Mouse (Mus musculus) thymus, postnatal 0 days (tissue): Measurements from ENCODE around the gene Tnfrsf26. TPM values are rescaled to one million over a fixed set of nuclear protein-coding genes. Genes with fewer than 3 reads are reported as not detected.
A peak's percentile ranks its signal among the peaks of the same experiment; 100 is the strongest.
"Not testable (repeated sequence)": the region's sequence is repeated elsewhere in the genome, so short reads cannot be mapped to it uniquely, and the experiment has no call there.

Experiments
- DNase-seq: peaks from one replicate; pipeline ENCODE4 v3.0.0-alpha.2; 2015; ENCODE audit warnings: low spot score
- polyA plus RNA-seq: library from polyadenylated mRNA; unstranded; fragments of >200 nt; fragmentation: Nextera tagmentation; extraction: Ambion mirVana; gene quantifications from 2 replicates; pipeline ENCODE4 v1.2.1, GENCODE M21; 2015

Tnfrsf26 gene
- polyA plus RNA-seq, result 10.5 and 11.3 TPM in 2 replicates

DNA sequence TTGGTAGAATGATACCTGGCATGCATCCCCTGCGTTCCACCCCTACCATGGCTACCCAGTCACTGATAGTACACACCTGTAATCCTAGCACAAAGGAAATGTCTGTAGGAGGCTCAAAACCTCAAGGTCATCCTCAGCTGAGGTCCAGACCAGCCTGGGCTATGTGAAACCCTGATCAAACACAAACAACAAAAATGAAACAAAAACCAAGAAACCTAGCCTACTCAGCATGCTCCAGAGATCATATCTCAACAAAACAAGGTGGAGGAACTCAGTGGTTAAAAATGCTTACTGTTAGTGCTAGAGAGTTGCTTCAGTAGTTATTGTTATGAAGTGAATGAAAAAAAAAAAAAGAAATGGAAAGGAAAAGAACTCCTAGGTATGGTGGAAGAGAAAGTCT is at the start of gene Tnfrsf26:
TSS of gene Tnfrsf26 (minus strand) at position 183 of the 400 bp plus-strand sequence.
- DNase-seq, result peak; percentile 6

DNA sequence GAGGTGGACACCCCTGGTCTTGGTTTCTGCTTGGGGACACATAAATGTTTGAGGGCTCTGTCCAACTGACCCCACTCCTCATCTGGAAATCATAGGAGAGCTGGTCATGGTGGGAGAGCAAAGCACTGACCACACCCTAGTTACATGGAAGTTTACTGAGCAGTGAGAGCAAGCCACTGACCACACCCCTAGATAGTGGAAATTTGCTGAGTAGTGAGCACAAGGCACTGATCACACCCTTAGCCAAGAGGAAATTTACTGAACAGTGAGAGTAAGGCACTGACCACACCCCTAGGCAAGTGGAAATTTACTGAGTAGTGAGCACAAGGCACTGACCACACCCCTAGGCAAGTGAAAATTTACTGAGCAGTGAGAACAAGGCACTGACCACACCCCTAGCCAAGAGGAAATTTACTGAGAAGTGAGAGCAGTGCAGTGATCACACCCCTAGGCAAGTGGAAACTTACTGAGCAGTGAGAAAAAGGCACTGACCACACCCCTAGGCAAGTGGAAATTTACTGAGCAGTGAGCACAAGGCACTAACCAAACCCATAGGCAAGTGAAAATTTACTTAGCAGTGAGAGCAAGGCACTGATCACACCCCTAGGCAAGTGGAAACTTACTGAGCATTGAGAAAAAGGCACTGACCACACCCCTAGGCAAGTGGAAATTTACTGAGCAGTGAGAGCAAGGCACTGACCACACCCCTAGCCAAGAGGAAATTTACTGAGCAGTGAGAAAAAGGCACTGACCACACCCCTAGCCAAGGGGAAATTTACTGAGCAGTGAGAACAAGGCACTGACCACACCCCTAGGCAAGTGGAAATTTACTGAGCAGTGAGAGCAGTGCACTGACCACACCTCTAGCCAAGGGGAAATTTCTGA is 38.1 kb upstream of the Tnfrsf26 start:
- no peak for DNase-seq

DNA sequence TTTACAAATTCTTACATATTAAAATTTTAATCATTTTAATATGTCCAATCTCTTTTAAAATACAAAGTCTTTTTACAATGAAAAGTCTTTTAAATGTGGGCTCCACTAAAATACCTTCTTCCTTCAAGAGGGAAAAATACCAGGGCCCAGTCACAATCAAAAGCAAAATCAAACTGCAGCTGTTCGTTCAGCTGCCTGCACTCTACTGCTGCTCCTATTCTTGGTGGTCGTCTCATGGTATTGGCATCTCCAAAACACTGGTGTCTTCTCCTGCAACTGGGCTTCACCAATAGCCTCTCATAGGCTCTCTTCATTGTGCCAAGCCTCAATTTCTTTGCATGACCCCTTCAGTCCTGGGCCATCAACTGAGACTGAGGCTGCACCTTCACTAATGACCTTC is 34.9 kb upstream of the Tnfrsf26 start:
- no peak for DNase-seq

DNA sequence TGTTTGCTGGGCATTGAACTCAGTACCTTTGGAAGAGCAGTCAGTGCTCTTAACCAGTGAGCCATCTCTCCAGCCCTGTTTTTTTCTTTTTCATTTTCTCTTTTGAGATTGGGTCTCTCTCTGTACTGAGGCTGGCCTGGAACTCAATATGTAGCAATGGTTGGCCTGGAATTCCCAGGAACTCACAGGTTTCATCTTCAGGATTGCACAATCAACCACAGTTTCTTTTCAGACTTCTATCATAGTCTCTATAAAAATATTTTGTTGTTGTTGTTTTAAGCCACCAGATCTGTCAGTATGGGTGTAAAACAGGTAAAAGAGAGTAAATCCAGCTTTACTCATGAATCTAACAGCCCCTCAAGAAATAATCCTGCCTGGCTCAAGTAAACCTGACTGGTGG is 32.3 kb upstream of the Tnfrsf26 start:
- DNase-seq, result no peak

DNA sequence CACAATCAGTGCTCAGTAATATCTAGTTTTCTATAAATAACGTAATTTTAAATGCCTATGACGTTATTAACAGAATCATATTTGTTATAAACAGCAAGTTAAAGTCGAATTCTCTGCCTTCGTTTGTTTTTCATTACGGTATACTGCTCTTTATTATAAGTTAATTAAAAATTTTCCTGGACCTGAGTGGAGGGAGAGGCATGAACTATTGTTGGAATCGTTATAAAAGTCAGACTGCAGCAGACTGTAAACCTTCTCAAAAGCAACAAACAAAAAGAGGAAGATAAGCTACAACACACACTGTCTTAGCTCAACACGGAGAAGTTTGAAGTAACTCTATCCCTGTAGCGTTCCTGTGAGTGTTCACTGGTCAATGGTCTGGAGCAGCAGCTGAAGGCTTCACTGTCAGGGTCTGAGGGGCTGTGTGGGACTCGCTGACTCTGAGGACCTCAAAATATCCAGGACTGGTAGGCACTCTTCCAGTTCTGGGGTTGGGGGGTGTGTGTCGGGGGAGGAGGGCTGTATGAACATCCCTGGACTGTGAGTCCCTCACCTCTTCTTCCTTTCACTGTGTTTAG is 21.3 kb upstream of the Tnfrsf26 start:
- not testable (repeated sequence) for DNase-seq

DNA sequence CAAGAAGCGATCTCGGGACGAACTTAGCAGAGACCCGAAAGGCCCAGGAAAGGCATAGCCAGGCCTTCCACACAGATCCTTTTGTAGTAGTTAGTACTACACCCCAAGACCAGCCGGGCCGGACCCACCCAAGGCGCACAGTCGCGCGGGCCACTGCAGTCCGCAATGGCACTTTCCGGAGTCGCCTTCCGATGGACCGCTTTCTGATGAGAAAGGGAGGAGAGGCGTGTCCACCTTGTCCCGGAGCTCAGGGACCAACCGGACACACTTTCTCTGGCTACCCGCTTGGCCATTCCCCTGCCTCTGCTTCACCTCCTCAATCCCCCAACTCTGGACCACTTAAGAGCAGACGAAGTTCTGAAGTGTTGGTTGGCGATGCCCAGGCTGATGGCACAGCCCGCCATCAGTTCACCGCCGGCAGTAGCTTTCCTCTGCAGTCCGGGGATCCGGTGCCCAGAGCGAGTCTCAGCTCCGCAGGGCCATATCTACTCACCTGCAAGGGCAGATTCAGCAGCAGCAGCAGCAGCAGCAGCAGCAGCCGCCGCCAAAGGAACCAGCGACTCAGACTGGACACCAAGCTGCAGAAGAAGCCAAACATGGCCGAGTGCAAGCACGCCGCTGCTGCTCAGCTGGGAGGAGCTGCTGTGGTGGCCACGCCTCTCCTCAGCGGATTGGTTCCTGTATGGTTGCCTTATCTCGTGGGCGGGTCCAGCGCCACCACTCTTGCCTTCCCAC is 20.7 kb upstream of the Tnfrsf26 start, which contains the start of gene Tnfrsf22:
TSS of gene Tnfrsf22 (minus strand) at position 628 of the 735 bp plus-strand sequence.
- DNase-seq, result peak; percentile 72

DNA sequence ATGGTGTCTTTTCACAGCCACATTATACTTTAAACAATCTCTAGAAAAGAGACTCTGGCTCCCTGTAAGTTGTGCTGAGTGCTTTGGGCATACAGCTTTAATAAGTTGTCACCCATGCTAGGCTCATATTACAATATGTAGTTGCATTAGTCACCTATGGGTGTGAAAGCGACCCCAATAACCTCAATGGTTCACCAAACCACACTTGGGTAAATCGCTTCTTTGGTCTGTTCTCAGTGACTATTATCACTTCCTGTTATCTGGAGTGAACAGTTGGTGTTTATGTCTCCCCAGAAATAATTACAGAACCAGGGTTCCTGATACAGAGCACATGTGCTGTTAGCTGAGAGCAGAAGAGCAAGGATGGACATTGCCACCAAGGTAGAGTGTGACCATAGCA is 15.4 kb upstream of the Tnfrsf26 start:
- DNase-seq, result not testable (repeated sequence)

DNA sequence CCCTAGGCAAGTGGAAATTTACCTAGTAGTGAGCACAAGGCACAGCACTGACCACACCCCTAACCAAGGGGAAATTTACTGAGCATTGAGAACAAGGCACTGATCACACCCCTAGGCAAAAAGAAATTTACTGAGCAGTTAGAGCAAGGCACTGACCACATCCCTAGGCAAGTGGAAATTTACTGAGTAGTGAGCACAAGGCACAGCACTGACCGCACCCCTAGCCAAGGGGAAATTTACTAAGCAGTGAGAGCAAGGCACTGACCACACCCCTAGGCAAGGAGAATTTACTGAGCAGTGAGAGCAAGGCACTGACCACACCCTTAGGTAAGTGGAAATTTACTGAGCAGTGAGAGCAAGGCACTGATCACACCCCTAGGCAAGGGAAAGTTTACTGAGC is 8.2 kb upstream of the Tnfrsf26 start:
- DNase-seq, result no peak

DNA sequence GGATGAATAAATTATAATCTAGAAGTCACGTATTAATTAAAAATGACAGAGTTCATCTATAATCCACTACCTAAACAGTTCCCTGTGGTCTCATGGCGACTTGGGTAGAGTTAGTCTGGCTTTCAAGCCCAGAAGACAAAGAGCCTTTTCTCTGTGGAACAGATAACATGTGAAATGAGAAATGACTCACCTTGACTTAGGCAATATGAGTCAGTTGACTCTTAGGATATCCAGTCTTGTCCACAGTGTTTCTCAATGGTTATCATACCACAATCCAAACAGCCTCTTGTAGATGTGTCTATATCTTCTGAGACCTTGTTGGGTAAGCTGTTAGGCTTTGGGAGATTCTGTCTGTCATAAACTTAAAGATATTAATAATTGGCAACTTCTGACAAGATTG is 3.0 kb upstream of the Tnfrsf26 start:
- no peak for DNase-seq

DNA sequence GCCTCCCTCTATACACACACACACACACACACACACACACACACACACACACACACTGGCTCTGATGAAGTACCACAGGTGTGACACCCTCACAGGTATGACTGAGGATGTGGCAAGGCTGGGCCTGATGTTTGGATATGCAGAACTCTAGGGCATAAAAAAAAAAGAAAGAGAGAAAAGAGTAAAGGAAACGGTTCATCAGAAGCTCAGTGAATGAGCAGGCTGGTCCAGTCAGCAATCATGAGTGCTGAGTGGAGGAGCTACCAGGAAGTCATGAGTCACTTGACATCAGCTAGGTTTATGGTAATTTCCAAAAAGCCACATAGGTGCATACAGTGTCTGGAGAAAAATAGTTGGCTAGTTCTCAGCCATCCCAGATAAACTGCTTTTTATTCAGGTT is 979 bp upstream of the Tnfrsf26 start:
- peak; percentile 28 for DNase-seq

DNA sequence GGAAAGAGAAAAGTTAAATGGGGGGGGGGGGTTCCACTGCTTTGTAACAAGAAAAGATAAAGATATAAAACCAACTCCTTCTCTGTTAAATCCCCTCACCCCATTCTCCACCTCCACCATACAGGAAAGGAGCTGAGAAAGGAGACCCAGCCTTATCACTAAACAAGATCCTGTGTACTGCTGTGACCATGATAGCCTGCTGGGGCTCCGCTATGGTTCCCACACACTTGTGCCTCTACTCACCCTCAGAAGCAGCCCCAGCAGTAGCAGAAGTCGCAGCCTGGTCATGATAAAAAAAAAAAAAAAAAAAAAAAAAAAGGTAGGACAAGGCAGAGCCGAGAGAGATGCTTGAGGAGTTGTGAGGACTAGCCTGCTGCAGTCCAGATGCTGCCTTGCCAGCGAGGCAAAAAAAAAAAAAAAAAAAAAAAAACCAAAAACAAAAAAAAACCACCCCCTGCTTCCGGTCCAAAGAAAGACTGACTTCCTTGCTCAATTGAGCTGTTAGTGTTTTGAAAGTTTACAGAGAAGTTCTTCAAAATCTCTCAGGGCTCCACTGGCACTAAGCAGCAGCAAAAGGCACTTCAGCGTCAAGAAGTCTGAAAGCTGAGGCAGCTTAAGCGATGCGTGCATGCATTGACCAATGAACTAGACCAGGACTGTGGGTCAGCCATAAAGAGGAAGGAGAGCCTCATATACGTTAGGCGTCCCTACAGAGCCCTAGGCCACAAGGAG is 801 bp downstream of the Tnfrsf26 start:
- peak; percentile 41 for DNase-seq

DNA sequence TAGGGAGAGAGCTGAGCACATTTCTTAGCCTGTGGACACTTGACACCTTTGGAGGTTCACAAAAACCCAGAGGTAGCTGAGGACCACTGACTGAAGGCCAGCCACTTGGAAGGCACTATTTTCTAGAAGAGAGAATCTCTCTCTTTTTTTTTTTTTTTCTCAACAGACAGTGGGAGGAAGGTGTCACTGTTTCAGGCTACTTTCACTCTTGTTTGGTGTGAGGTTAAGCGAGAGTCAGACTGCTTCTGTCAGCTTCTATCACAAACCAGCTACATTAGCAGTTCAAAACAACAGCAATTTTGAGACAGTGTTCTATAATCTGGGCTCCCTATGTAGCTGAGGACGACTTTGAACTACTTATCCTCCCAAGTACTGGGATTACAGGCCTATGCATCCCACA is 2.3 kb downstream of the Tnfrsf26 start:
- peak; percentile 10 for DNase-seq

DNA sequence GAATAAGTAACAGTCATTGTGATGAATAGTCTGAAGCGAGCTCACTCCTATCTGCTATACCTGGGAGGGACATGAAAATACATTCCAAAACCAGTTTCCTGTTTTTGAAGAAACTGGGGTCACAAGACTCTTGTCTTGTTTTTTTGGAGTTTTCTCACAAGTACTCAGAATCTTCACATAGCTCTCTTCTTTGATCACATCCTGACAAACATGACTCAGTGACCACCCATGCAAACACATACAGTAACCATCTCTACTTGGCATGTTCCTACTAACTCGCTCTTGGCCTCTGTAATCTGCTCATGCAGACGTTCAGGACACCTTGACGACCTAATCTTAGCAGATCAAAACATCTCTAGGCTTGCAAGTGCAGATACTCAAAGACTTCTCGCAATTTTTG is 3.4 kb downstream of the Tnfrsf26 start:
- DNase-seq, result peak; percentile 7

DNA sequence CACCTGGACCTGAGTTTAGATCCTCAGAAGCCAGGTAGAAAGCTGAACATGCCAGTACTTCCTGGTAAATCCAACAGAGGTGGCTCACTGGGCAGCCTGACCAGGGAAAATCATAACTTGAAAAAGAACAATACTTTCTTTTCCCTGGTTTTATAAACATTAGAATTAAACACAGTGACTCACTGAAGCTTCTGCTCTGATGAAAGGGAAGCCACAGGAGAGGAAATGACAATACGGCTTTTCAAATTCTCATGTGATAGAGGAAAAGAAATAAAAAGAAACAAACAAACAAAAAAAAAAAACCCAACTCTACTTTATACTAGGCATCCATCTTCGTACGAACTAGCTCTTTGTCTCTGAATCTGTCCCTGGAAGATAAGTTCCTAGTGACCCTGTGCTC is 4.0 kb downstream of the Tnfrsf26 start:
- no peak for DNase-seq

DNA sequence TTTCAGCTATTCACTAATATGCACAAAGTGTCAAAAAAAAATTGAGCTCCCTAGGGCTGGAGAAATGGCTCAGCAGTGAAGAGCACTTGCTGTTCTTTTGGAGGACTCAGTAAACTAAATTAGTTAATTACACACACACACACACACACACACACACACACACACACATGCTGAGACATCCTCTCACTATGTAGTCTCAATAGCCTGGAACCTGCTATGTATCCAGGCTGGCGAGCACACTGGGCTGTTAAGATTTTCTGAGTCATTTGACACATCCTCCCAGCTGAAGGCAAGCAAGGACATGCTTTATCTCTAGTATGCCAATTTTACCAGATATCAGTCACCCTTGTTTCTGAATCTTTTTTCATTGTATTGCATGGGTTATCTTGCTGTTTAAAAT is 7.6 kb downstream of the Tnfrsf26 start:
- DNase-seq, result no peak

DNA sequence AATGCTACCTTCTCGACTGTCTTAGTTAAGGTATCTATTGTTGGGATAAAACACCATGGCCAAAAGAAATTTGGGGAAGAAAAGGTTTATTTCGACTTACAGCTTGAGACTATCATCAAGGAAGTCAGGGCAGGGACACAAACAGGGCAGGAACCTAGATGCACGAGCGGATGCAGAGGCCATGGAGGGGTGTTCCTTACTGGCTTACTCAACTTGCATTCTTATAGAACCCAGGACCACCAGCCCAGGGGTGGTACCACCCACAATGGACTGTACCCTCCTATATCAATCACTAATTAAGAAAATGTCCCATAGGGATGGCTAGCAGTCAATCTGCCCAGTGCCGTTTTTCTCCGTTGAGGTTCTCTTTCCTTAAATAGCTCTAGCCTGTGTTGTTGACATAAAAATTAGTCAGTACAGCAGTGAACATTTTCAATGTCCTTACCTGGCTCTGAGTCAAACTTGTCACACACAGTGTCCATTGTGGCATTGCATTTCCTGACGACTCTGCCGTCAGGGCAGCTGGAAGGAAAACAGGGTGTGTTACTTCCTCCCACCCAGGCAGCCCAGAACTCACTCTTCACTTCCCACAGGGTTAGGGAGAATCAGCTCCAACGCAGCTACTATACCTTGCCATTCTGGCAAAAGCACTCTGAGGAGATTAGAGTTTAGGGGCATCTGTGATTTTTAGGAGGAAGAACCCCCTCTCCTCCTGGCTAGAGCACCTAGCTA is 14.0 kb downstream of the Tnfrsf26 start:
- DNase-seq, result no peak

DNA sequence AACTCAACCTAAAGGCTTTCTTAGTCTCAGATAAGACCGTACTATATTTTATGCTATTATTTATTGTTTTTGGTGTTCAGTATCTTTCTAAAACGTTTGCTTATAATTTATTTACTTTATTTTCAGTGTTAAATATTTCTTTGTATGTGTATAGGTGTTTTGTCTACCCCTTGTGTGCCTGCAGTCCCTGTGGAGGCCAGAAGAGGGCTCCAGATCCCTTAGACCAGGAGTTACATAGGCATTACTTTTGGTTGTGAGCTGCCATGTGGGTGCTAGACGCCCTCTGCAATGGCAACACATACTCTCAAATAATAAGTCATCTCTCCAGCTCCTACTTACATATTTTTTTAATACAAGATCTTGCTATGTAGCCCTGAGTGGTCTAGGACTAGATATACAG is 16.3 kb downstream of the Tnfrsf26 start:
- no peak for DNase-seq

DNA sequence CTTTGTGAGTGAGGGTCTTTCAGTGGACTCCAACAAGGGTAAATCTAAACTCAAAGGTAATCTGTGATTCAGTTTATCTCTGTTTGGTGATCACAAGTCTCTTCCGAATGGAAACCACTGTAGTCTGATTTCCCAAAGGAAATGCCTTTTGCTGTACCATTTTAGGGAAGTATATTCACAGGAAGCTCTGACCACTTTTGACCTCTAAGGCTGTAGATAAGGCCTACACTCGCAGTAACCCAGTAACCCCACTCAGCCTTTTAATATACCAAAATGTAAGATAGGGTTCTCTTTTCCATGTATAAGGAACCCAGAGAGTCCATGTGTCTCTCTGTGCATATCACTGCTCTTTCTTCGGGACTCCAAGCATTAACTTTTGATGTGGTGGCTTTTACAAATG is 23.2 kb downstream of the Tnfrsf26 start:
- DNase-seq, result no peak

DNA sequence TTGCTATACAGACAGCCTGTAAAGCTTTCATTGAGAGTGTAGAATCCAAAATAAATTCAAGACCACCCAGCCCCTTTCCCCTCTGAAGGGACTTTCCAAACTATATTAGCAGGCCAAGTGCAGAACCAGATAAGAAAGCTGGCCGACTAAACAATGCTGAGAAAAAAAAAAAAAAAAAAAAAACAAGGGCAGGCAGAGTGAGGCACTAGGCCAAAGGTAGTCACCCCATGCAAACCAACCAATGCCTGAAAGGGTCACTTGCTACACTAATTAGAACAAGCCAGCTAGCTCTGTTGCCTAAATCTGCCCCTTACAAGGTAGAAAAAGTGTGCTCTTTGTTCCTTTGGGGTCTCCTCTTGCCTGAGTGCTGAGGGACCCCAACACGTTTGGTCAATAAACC is 23.6 kb downstream of the Tnfrsf26 start:
- no peak for DNase-seq

DNA sequence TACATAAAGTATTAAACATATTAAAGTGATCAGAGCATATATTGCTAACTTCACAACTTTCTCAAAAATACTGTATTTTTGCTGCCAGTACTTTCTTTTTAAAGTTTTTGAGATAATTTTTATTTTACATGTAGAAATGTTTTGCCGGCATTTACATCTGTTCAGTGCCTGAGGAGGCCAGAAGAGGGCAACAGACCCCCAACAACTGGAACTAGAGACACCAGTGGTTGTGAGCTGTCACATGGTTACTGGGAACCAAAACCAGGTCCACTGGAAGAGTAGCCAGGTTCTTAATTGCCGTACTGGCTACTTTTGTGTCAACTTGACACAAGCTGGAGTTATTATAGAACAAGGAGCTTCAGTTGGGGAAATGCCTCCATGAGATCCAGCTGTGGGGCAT is 26.8 kb downstream of the Tnfrsf26 start:
- peak; percentile 16 for DNase-seq
